Mouse (Mus musculus): ENCODE measurements at regions not wholly inside any gene's neighbourhood (a gene's known extent, or its start where the extent isn't known, plus 50 kb on each side); places are given as distances from the start of the nearest gene placed in this dataset.

DNA sequence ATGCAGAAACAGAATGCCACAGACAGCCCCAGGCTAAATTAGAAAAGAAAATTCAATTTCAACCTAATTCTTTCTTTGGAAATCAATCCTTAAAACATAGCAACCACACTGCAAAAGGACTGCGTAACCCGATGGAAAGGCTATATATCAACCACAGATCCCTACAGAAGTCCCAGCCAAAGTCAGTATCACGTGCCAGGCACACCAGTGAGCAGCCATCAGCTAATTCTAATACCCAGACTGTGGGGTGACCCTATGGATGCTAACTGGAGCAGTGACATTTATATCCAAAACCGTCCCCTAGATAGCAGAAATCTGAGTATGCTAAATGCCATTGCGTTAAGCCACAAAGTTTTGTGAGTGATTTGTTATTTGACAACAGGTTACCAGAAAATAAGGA lies 286.5 kb upstream of the N6amt1 start:
- no peak for DNase-seq

DNA sequence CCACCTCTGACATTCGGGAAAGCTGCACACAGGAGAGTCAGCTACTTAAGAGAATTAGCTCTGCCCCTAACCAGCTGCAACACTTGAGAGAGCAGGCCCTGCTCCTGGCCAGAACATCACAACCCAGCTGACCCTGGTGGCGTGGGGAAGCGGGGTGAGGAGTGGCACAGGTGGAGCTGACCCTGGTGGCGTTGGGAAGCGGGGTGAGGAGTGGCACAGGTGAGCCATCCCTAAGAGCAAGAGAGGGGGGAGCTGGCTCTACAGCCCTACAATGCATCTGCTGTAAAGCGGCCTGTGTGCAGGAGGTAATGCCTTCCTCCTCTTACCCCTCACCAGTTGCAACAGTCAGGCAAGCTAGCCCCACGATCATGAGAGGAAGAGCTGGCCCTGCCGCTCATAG lies 293.5 kb upstream of the N6amt1 start:
- DNase-seq, result no peak

DNA sequence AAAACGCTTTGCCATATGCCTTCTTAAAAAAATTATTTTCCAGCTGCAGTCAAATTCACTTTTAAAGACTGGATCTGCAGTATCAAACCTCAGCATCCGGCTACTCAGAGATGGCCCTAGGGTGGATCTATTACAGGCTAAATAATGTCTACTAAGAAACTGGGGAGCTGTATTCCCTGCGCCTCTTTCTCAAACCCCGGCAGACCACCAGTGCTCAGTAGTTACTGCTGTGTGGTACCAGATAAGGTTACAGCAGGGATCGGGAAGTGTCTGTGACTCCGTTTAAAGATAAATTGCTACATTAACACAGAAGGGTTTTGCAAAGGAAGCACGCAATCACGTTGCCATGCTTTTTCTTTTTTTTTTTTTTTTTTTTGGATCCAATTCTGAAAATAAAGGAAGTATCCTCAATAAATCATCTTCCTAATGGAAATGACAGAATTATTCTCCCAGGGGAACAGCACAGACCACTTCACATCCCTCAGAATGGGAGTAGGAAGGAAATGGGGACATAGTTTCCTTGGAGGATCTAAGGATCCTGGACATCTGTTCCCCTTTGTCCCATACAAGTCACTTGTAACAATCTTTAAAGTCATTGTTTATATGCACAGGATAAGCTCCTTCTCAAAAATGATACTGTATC lies 304.1 kb upstream of the N6amt1 start:
- no peak for DNase-seq

DNA sequence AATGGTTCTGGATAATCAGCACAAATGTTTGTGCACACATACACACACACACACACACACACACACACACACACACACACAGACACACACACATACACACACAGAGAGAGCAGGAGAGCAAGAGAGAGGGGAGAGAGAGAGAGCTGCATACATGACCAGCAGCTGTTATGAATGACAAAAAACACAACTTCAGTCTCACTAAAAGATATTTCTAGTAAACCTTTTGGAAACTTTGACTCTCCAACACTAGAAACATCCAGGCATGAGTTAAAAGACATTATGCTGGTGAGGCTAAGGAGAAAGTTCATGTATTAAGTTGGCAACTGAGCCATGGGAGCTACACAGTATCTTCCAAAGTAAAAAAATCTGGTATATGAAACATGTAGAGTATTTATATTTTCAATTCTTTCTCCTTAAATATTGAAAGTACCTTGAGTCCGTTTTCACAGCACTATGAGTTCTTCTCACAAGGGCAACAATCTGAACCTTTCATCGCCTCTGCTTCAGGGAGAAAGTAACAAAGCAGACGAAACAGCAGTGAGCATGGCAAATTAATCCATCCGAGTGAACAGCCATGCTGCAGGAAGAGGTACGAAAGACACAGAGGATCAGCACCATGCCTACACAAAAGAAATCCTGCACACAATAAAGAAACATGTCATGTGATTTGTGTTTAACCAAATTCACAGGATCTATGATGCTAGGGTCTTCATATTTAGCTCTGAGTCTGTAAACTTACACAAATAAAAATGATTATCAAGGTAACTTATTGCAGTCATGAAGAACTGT lies 309.0 kb upstream of the N6amt1 start:
- DNase-seq, result no peak

DNA sequence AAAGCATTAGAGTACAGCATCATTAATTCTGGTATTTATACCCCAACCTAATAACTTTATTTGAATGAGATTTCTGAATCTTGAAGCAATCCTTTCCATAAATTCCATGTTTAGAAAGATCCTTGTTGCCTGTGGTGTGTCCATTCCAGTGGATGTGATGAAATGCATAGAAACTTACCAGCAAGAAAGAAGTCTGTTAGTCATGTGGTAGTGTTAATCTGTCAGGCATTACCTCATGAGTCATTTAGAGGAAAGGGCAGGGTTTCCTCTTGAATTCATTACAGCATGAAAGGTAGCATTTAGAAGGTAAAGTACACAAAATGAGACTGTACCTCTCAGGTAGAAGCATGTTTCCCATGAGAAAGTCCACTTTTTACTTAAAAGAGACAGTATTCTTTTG lies 310.3 kb upstream of the N6amt1 start:
- DNase-seq, result no peak

DNA sequence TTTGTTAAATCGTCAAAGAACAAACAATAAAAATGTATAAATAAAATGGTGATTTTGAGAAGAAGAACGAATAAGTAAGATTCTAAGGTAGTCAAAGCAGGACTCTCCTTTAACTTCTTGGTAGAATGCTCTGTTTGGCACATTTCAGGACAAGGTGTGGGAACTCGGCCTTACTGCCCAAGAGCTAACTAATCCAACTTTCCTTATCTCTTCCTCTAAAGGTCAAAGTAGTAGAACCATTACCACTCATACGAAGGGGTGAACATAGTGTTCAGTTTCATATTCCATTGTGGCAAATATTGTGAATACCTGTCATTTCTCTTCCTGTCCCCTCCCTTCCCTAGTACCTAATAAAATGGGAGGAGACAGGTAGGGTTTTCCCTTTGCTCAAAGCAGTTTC lies 313.6 kb upstream of the N6amt1 start:
- no peak for DNase-seq

DNA sequence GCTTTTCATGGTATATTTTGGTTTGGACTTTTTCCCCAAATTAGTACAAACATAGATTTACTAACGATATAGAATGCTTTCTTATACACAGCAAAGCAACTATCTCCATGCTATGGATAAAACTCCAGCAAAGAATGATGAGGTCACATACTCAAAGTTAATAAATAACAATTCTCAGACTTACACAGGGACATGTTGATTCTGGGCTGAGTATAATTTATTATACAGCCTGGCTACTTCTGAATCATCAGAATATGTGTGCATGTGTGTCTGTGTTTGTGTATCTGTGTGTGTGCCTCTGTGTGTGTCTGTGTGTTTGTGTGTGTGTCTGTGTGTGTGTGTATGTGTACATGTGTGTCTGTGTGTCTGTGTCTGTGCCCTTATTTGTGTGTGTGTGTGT lies 314.1 kb upstream of the N6amt1 start:
- no peak for DNase-seq

DNA sequence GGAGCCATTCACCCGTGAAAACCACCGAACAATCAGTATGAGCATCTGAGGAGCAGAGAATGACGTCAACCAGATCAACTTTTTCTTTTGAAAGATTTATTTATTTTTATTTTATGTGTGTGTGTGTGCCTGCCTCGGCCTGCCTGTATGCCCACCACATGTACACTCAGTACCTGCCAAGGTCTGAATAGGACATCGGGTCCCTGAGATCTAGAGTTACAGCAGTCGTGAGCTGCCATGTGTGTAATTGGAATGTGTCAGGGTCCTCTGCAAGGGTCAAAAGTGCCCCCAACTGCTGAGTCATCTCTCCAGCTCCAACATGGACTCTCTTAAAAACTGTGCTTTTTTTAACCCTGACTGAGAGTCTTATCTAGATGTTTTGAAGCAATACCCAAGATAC lies 316.9 kb upstream of the N6amt1 start:
- DNase-seq, result no peak

DNA sequence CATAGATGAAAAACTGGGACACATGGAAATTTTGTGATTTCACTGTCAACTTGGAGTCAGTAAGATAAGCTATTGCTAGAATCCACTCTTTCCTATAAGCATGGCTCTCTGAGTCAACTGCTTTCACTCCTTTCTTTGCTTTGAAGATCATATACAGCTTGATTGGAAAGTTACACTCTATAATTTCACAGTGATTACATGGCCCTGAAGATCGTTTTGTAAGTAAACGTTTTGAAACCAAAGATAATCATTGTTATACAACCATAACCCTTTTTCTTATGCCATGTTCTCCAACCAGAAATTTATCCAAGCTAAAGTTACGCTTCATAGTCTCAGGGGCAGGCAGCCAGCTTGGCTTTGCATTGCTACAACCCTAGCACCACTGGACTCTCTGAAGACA lies 322.1 kb upstream of the N6amt1 start:
- no peak for DNase-seq

DNA sequence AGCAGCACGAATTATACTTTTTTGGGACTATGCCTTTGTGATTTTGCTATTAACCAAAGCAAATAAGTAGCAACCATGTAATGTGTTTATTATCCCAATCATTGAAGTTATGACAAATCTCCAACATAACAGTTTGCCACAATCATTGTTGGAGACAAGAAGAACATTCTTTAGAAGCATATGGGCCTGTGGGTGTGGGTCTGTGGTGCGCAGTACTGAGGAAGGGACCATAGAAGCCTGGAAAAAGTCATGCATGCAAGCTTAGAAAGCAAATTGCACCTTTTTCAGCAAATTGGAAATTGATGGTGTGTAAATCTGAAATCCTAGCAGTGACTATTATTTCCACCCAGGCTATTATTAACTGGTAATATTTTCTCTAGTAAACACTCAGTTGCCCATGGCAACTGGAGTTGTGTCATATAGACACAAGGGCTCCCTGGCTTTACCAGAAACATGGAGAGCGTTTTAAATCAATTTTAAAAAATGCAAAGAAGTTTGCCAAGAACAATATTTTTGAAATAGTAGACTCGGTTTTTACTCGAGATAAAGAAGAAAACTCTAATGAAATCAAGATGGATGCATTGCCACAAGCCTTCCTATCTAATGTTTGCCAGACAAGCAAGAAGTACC lies 325.4 kb upstream of the N6amt1 start:
- DNase-seq, result no peak

DNA sequence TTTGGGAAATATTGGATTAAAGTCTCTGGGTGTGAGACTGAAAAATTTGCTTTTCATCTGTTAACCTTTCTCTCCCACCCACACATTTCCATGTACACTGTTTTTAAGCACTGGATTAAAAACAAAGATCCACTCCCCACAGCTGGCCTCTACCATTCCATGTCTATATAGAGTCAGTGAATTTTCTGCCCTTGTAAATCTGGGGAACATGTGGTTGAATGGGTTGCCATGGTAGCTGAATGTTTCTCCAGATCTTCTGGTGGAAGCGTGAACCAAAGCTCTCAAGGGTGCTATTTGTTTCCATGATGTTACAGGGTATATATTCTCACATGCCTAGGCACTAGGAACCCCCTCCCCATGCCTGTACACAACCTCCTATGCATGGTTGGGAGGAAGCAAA lies 326.4 kb upstream of the N6amt1 start:
- DNase-seq, result no peak

DNA sequence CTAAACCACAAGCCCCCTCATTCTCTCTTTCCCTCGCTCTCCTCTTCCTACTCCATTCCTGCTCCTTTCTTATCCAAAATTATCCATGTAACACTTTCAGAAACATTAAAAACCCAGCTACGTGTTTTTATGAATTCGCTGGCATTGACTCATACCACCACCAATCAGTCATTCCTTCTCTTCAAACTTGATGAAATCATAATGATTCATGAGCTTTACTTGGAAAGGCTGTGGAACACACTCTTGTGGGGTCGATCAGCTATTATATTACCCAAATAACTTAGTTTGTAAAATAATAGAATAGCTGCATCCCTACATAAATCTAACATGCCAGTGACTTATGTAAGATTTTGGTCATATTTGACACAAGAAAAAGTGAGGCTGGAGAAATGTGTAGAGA lies 331.9 kb upstream of the N6amt1 start:
- DNase-seq, result no peak

DNA sequence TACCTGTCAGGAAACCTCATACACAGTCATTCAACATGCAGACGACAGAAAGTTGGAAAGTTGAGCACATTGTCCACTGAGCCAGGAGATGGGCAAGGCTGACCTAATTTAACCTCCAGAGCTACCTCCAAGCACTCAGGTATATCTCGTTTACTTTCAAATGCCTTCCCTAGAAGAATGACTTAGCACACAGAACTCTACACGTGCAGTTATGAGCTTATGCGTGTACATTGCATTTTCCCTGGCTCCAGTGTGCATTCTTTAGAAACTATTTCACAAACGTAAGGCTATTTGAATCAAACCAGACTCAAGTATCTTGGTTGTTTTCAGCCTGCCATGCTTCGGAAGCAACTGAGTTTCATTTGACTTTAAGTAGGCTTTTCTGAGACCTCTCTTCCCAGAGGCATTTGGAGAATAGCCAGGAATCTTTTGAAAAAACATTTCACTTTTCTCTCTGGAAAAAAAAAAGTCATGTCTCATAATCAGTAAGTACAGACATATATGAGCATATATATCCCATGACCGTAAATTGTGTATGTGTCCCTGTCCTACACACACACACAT lies 336.8 kb upstream of the N6amt1 start:
- DNase-seq, result no peak

DNA sequence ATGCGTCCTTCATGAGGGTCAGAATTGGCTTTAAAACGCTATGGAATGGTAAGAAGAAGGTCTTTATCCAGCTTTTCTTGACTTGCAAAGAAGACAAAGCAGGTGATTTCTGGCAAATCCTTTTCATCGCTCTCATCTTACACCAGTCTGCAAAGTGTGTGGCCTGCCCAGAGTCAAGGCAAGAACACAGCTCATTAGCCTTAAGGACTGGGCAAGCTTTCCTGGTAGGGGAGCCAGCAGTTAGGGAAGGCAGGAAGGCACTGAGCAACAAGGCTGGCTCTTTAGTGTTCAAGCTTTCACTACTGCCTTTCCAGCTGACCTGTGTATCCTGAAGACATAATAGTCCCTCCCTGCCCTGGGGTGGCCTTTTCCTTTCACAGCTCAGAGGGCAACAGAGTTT lies 352.4 kb upstream of the N6amt1 start:
- no peak for DNase-seq

DNA sequence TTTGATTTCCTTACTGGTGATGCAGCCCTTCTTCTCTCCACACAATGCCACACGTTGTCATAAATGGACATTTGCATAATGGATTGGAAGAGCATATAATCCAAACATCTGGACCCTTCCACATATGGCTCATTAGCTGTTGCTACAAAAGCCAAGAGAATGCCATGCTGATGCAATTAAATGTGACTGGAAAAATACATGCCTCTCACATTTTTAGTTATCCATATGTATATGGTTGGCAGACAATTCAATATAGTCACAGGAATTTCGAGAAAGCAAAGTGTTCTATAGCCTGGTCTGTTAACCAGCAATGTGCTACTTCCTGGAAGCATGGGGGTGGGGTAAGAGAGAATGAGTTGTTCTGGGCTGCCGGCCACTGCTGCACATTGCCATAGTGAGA lies 352.9 kb upstream of the N6amt1 start:
- no peak for DNase-seq

DNA sequence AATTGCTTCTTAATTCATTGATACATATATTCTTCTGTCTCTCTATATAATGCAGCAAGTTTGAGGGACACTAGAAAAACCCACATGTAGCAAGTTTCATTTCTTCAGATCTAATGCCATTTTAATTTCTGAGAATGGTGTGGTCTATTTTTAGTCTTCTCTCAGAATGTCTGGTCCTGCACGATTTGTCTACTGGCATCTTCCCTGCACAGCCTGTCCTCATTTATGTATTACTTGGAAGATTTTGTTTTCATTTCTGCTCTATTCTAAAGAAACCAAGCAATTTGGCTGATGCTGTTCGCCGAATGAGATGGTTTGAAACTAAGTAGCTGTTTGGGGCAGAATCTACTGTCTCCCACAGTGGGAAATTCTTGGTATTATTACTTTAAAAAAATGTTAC lies 382.3 kb upstream of the N6amt1 start:
- DNase-seq, result no peak

DNA sequence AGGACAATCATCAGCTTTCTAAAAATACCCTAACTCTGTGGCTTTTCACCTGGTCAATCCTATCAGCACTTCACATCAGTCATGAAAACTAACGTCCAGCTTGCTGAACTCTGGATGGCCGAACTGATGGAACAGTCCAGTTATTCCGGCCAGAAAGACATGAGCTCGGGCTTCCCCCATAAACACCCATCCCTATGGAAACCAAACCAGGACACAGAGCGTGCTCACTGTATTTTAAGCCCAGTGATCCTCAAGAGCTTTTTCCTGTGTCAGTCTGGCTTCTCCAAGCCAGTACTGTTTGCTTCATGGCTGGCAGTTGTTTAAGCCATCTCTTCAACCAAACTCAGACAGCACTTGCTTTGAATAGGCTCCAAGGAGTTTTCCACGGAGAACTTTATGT lies 404.3 kb upstream of the N6amt1 start:
- DNase-seq, result no peak

DNA sequence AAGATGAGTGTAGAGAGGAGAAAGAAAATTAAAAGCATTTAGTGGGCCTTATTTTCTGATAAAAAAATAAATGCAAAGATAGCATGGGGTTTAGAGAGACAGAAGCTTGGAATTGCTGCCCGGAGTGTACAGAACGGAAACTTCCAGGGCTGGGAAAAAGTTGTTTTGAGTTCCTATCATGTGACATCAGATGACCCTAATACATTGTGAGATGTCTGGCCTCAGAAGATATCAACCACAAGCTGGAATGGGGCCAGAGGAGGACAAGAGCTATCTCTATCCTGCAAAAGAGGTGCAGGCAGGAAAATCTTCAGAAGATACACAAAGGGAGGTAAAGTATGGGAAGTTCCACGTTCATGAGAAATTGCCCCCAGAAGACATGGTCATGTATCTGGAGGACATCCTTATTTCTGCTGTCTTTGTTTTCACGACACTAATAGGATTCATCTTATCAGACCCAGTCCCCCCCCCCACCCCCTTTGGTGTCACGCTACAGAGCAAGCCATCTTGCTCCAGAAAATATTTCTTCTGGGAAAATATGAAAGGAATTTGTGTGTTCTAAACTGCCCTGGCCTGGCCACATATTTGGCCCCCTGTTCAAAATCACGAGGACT lies 408.3 kb upstream of the N6amt1 start:
- DNase-seq, result no peak

DNA sequence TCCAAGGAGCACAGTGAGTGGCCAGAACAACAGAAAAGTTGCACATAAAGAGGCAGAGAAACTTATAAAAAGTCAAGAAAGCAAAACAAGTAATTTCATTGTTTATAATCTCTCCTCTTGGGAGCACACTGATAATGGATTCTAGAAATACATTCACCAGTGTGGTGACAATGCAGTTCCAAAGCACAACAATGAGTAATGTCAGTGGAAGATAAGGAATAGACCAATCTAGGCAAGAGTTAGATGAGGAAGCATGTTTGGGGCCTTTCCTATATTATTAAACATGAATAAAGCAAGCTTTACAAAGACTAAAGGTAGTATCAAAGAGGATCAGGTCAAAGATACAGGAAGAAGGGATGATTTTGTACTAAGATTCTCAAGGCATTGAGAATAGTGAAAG lies 408.9 kb upstream of the N6amt1 start:
- no peak for DNase-seq

DNA sequence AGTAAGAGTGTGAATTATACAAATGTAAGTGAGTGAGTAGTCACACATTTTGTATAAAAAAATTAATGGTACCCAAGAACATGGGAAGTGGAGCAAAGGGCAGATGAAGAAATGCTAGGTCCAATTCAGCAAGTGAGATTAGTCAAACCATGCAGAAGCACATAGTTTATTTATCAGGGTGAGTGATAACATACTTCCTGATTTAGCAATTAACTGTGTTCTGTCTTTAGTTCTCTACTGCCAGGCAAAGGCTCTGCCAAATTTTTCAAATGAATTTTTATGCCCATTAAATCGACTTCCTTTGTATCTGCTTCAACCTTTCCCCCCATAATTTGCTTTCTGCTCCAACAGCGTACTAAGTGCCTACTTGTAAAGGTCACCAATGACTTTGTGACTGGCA lies 419.0 kb upstream of the N6amt1 start:
- DNase-seq, result no peak

DNA sequence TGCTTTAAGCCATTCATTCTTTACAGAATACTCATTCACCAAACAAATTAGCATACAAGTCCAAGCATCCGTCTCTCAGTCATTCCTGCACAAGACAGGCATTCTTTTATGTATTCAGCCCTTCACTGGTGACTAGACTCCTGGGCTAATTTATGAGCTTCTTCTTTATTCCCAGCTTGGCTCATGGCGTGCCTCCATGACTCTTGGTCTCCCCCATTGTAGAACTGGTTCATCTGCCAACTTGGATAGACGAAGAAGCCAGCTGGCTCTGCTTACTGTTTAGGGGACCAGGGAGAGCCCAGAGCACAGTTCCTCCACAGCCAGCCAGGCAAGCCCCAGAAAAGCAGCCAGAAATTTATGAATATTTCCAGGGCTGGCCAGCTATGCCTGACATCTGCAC lies 421.2 kb upstream of the N6amt1 start:
- peak; percentile 10 for DNase-seq

DNA sequence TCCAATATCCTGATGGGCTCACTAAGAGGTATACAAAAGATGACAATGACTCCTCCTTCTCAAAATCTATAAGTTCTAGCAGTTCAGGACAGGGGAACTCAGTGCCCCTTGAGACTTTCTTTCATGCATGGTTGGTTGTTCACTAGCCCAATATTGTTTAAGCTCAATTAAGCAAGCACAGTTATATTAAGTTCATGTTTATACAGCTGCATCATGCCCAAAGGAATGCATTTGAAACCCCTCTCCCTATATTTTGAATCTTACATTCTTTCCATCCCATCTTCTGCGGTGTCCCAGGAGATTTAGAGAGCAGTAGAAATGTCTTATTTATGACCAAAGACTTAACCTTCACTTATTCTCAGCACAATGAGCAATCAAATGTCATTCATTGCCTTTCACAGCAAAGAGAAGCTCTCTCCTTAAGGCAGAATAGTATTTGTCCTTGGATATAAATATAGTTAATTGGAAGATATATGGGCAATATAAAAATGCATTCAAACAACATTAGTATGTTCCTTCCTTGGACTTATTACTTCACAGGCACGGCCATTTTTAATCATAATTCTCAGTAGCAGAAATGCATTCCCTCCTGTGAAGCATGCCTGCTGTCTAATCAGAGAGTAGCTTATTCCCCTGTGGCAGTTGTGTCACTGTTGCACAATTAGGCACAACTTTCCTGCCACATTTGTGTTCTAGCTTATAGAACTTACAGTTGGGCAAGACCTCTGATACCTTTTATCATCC lies 455.8 kb upstream of the N6amt1 start:
- no peak for DNase-seq

DNA sequence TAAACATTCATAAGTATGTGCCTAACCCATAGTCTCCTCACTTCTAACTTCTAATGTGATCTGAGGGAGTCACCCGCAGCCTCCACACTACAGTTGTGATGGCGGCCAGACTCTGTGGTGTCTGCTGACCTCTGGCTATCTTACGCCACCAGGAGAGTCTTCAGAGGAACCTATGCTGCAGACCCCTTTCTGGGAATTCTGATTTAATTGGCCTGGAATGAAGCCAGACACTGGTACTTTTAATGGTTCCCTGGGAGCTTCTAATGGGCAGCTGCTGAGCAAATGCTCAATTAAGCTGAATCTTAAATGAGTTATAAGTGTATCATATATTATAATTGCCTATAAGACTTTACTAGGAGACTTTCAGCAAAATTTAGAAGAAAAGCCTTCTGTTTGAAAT lies 459.0 kb upstream of the N6amt1 start:
- no peak for DNase-seq

Data from cerebellum, adult 11 months (tissue).